Comparison of ENCODE assay signal across 8 mouse cellular contexts in genomic region chr2:121449545-121450011, GRCm38 (mm10). TPM values are rescaled to one million over a fixed set of nuclear protein-coding genes. Genes with fewer than 3 reads are reported as not detected.
A peak's percentile ranks its signal among the peaks of the same experiment; 100 is the strongest.
DNase-seq lines count a peak whose midpoint lies in the region; ATAC-seq and TF ChIP-seq lines count a peak whose summit lies in the region.

No protein-coding gene starts in this region.

- ATAC-seq in kidney, embryonic 16.5 days (ENCODE audit: low FRiP score, low TSS enrichment) = peak; percentile 64
- peak; percentile 14 for ATAC-seq in liver, embryonic 13.5 days (ENCODE audit: low read depth)
- ATAC-seq in stomach, embryonic 15.5 days (ENCODE audit: insufficient read depth, low FRiP score, low read depth) = peak; percentile 9; the same call in 1 of the 2 replicates

- H3K27ac ChIP-seq in kidney, embryonic 16.5 days (ENCODE audit: low read length) = peak overlapping the region; percentile 91
- peak overlapping the region; percentile 98 for H3K27ac ChIP-seq in bone marrow, adult 2 months (ENCODE audit: control insufficient read depth, insufficient read depth, low read depth, low read length, poor library complexity)
- H3K27ac ChIP-seq in liver, embryonic 13.5 days = peak overlapping the region; percentile 93
- H3K27ac ChIP-seq in stomach, embryonic 15.5 days = peak overlapping the region; percentile 97

- no peak for TF ChIP-seq CTCF in bone marrow, adult 2 months (IDR thresholded peaks at IDR 0.05; ENCODE audit: control insufficient read depth, insufficient read depth, low read length)

- peak overlapping the region; percentile 97 for H3K4me3 ChIP-seq in kidney, embryonic 16.5 days (ENCODE audit: low read length)
- H3K4me3 ChIP-seq in bone marrow, adult 2 months (replicated peaks; ENCODE audit: control insufficient read depth, low read depth, low read length) = peak overlapping the region; percentile 76
- peak overlapping the region; percentile 100 for H3K4me3 ChIP-seq in liver, embryonic 13.5 days (replicated peaks)
- peak overlapping the region; percentile 100 for H3K4me3 ChIP-seq in stomach, embryonic 15.5 days (replicated peaks)

- H3K36me3 ChIP-seq in kidney, embryonic 16.5 days (ENCODE audit: insufficient read depth, low read length) = peaks cover 27% of the 10 kb centered on the region
- H3K36me3 ChIP-seq in liver, embryonic 13.5 days = peaks cover 26% of the 10 kb centered on the region
- H3K36me3 ChIP-seq in stomach, embryonic 15.5 days = peaks cover 11% of the 10 kb centered on the region; the same call in 1 of the 2 replicates

- WGBS in kidney, embryonic 16.5 days = under 1% methylated on average over 53 of the region's 54 CpGs
- under 1% methylated on average over 54 of the region's 54 CpGs for WGBS in bone marrow, adult 2 months
- under 1% methylated on average over 54 of the region's 54 CpGs for WGBS in liver, embryonic 13.5 days (ENCODE audit: insufficient replicate concordance)
- WGBS in stomach, embryonic 15.5 days = under 1% methylated on average over 52 of the region's 54 CpGs

- H3K4me2 ChIP-seq in kidney, embryonic 16.5 days (replicated peaks; ENCODE audit: low read depth, low read length) = peak overlapping the region; percentile 77
- H3K4me2 ChIP-seq in liver, embryonic 13.5 days = peak overlapping the region; percentile 95
- H3K4me2 ChIP-seq in stomach, embryonic 15.5 days = peak overlapping the region; percentile 70

- H3K4me1 ChIP-seq in kidney, embryonic 16.5 days (ENCODE audit: insufficient read depth, low read length) = peaks cover 21% of the 10 kb centered on the region
- no peaks in the 10 kb centered on the region for H3K4me1 ChIP-seq in bone marrow, adult 2 months (ENCODE audit: control insufficient read depth, insufficient read depth, low read length)
- peaks cover 52% of the 10 kb centered on the region for H3K4me1 ChIP-seq in liver, embryonic 13.5 days (replicated peaks)
- peaks cover 14% of the 10 kb centered on the region; the same call in 1 of the 2 replicates for H3K4me1 ChIP-seq in stomach, embryonic 15.5 days

- peak overlapping the region; percentile 97 for H3K9ac ChIP-seq in kidney, embryonic 16.5 days (replicated peaks; ENCODE audit: low read length)
- peak overlapping the region; percentile 100 for H3K9ac ChIP-seq in liver, embryonic 13.5 days
- H3K9ac ChIP-seq in stomach, embryonic 15.5 days = peak overlapping the region; percentile 100

- no peak for DNase-seq in kidney, postnatal 10 days
- peak; percentile 32 for DNase-seq in gastrocnemius, postnatal 14 days
- no peak for DNase-seq in liver, embryonic 13.5 days
- DNase-seq in layer of hippocampus, adult 9-10 months (ENCODE audit: low spot score) = no peak
- DNase-seq in MN1 (ENCODE audit: low spot score) = no peak

- TF ChIP-seq POLR2A in bone marrow, adult 2 months (IDR thresholded peaks at IDR 0.05; ENCODE audit: borderline replicate concordance, control insufficient read depth, low read depth, low read length) = no peak

- intact Hi-C loops in gastrocnemius, postnatal 14 days (cut with DNase I; ENCODE audit: low total_unique reads) = no loop called here

- no peaks in the 10 kb centered on the region for H3K27me3 ChIP-seq in kidney, embryonic 16.5 days (ENCODE audit: insufficient read depth, low read length)
- H3K27me3 ChIP-seq in liver, embryonic 13.5 days = no peaks in the 10 kb centered on the region
- H3K27me3 ChIP-seq in stomach, embryonic 15.5 days (replicated peaks) = no peaks in the 10 kb centered on the region

- H3K9me3 ChIP-seq in kidney, embryonic 16.5 days (ENCODE audit: low read length) = no peaks in the 10 kb centered on the region
- no peaks in the 10 kb centered on the region for H3K9me3 ChIP-seq in liver, embryonic 13.5 days (replicated peaks)
- no peaks in the 10 kb centered on the region for H3K9me3 ChIP-seq in stomach, embryonic 15.5 days

RNA-seq across cellular contexts. Expression of gene Serf2, which starts 0.6 kb away (rescaled TPM):
- 448 and 451 TPM in 2 replicates for polyA plus RNA-seq in kidney, embryonic 16.5 days (2015; fragmentation: Nextera tagmentation; extraction: Ambion mirVana)
- 261 and 476 TPM in 2 replicates for polyA plus RNA-seq in bone marrow, adult 2 months (2011; ENCODE audit: insufficient read depth, insufficient read length, low replicate concordance, missing spikeins)
- 100 to 1,000 TPM; 363 to 364 TPM for total RNA-seq in gastrocnemius, postnatal 14 days (2021)
- polyA plus RNA-seq in liver, embryonic 13.5 days (2015; fragmentation: Nextera tagmentation; extraction: Ambion mirVana) = 269 and 300 TPM in 2 replicates
- polyA plus RNA-seq in stomach, embryonic 15.5 days (2015; fragmentation: Nextera tagmentation; extraction: Ambion mirVana) = 449 and 538 TPM in 2 replicates

RNA-seq across cellular contexts. Expression of gene Hypk, which starts 3.5 kb away (rescaled TPM):
- 104 and 106 TPM in 2 replicates for polyA plus RNA-seq in kidney, embryonic 16.5 days (2015; fragmentation: Nextera tagmentation; extraction: Ambion mirVana)
- 64.6 and 70.0 TPM in 2 replicates for polyA plus RNA-seq in bone marrow, adult 2 months (2011; ENCODE audit: insufficient read depth, insufficient read length, low replicate concordance, missing spikeins)
- 10 to 100 TPM; 15.2 to 22.0 TPM for total RNA-seq in gastrocnemius, postnatal 14 days (2021)
- 111 and 119 TPM in 2 replicates for polyA plus RNA-seq in liver, embryonic 13.5 days (2015; fragmentation: Nextera tagmentation; extraction: Ambion mirVana)
- 96.0 and 102 TPM in 2 replicates for polyA plus RNA-seq in stomach, embryonic 15.5 days (2015; fragmentation: Nextera tagmentation; extraction: Ambion mirVana)

RNA-seq across cellular contexts. Expression of gene Ell3, which starts 5.5 kb away (rescaled TPM):
- polyA plus RNA-seq in kidney, embryonic 16.5 days (2015; fragmentation: Nextera tagmentation; extraction: Ambion mirVana) = 12.3 and 14.5 TPM in 2 replicates
- 9.1 TPM in 1 of 2 replicates, not detected in the other for polyA plus RNA-seq in bone marrow, adult 2 months (2011; ENCODE audit: insufficient read depth, insufficient read length, low replicate concordance, missing spikeins)
- total RNA-seq in gastrocnemius, postnatal 14 days (2021) = not detected
- 1.6 and 2.0 TPM in 2 replicates for polyA plus RNA-seq in liver, embryonic 13.5 days (2015; fragmentation: Nextera tagmentation; extraction: Ambion mirVana)
- polyA plus RNA-seq in stomach, embryonic 15.5 days (2015; fragmentation: Nextera tagmentation; extraction: Ambion mirVana) = 10.1 and 10.9 TPM in 2 replicates

RNA-seq across cellular contexts. Expression of gene Serinc4, which starts 7.0 kb away (rescaled TPM):
- polyA plus RNA-seq in kidney, embryonic 16.5 days (2015; fragmentation: Nextera tagmentation; extraction: Ambion mirVana) = 0.09 and 0.18 TPM in 2 replicates
- polyA plus RNA-seq in bone marrow, adult 2 months (2011; ENCODE audit: insufficient read depth, insufficient read length, low replicate concordance, missing spikeins) = 0.66 TPM in 1 of 2 replicates, not detected in the other
- not detected for total RNA-seq in gastrocnemius, postnatal 14 days (2021)
- 0.07 and 0.08 TPM in 2 replicates for polyA plus RNA-seq in liver, embryonic 13.5 days (2015; fragmentation: Nextera tagmentation; extraction: Ambion mirVana)
- polyA plus RNA-seq in stomach, embryonic 15.5 days (2015; fragmentation: Nextera tagmentation; extraction: Ambion mirVana) = 0.30 and 0.67 TPM in 2 replicates

RNA-seq across cellular contexts. Expression of gene Mfap1b, which starts 24.3 kb away (rescaled TPM):
- 56.7 and 57.2 TPM in 2 replicates for polyA plus RNA-seq in kidney, embryonic 16.5 days (2015; fragmentation: Nextera tagmentation; extraction: Ambion mirVana)
- 12.4 and 22.0 TPM in 2 replicates for polyA plus RNA-seq in bone marrow, adult 2 months (2011; ENCODE audit: insufficient read depth, insufficient read length, low replicate concordance, missing spikeins)
- 10 to 100 TPM; 21.5 to 23.0 TPM for total RNA-seq in gastrocnemius, postnatal 14 days (2021)
- 22.7 and 29.0 TPM in 2 replicates for polyA plus RNA-seq in liver, embryonic 13.5 days (2015; fragmentation: Nextera tagmentation; extraction: Ambion mirVana)
- 45.7 and 47.5 TPM in 2 replicates for polyA plus RNA-seq in stomach, embryonic 15.5 days (2015; fragmentation: Nextera tagmentation; extraction: Ambion mirVana)

Comparison
In these comparisons a context has a peak if more than half of its experiments do, and no peak if none do; other contexts are left out.
1. ATAC-seq: peak in every context shown above with its lines; median percentile 64 in kidney, embryonic 16.5 days; 14 in liver, embryonic 13.5 days; 9 in stomach, embryonic 15.5 days.